Mouse (Mus musculus): Measurements from ENCODE around the gene Fam71e2. TPM values are rescaled to one million over a fixed set of nuclear protein-coding genes. Genes with fewer than 3 reads are reported as not detected.

The Fam71e2 gene
- polyA plus RNA-seq, 1 experiment from 2014 or later = not detected

GRCm38 (mm10) chr7:4731090-4731489 lies 40.0 kb downstream of the Fam71e2 start:
- Histone ChIP-seq H3K4me1 (ENCODE audit: control insufficient read depth, insufficient read depth, low read length) (no peaks in the 10 kb centered on the region), H3K27ac (ENCODE audit: low read length) (no peak overlapping the region), H3K9ac (ENCODE audit: low read depth, low read length) (no peak overlapping the region), H3K9me3 (replicated peaks; ENCODE audit: control insufficient read depth, low read length, poor library complexity, severe bottlenecking) (no peaks in the 10 kb centered on the region), H3K27me3 (ENCODE audit: control insufficient read depth, insufficient read depth, low read depth, low read length) (no peaks in the 10 kb centered on the region), H3K36me3 (ENCODE audit: control insufficient read depth, insufficient read depth, low read length) (no peaks in the 10 kb centered on the region), H3K4me3 (ENCODE audit: low read depth, low read length) (no peak overlapping the region), H3K4me2 (ENCODE audit: low read length) (no peak overlapping the region)
- no peak for ATAC-seq
- WGBS = 85% methylated on average over 5 of the region's 5 CpGs

- no peaks in the 10 kb centered on the region for H3K9me3 ChIP-seq (replicated peaks; ENCODE audit: control insufficient read depth, low read length, poor library complexity, severe bottlenecking)
- no peak for ATAC-seq
- H3K4me1 ChIP-seq (ENCODE audit: control insufficient read depth, insufficient read depth, low read length) = no peaks in the 10 kb centered on the region
- H3K27ac ChIP-seq (ENCODE audit: low read length) = no peak within 1 kb of the TSS
- H3K36me3 ChIP-seq (ENCODE audit: control insufficient read depth, insufficient read depth, low read length) = no peaks in the 10 kb centered on the region
- no peak within 1 kb of the TSS for H3K4me2 ChIP-seq (ENCODE audit: low read length)
- 83% methylated on average over 7 of the region's 7 CpGs for WGBS
- no peak within 1 kb of the TSS for H3K9ac ChIP-seq (ENCODE audit: low read depth, low read length)
- no peaks in the 10 kb centered on the region for H3K27me3 ChIP-seq (ENCODE audit: control insufficient read depth, insufficient read depth, low read depth, low read length)
- H3K4me3 ChIP-seq (ENCODE audit: low read depth, low read length) = no peak within 1 kb of the TSS
These were observed 45.9 kb downstream of the Fam71e2 start, which contains the start of gene Tmem150b for GRCm38 (mm10) chr7:4725169-4725568. Gene Tmem150b (minus strand): TSS chr7:4725249.

GRCm38 (mm10) chr7:4724359-4724758 lies 46.7 kb downstream of the Fam71e2 start:
- Histone ChIP-seq H3K9ac (ENCODE audit: low read depth, low read length) (no peak overlapping the region), H3K36me3 (ENCODE audit: control insufficient read depth, insufficient read depth, low read length) (no peaks in the 10 kb centered on the region), H3K27me3 (ENCODE audit: control insufficient read depth, insufficient read depth, low read depth, low read length) (no peaks in the 10 kb centered on the region), H3K4me1 (ENCODE audit: control insufficient read depth, insufficient read depth, low read length) (no peaks in the 10 kb centered on the region), H3K27ac (ENCODE audit: low read length) (no peak overlapping the region), H3K9me3 (replicated peaks; ENCODE audit: control insufficient read depth, low read length, poor library complexity, severe bottlenecking) (no peaks in the 10 kb centered on the region), H3K4me3 (ENCODE audit: low read depth, low read length) (no peak overlapping the region), H3K4me2 (ENCODE audit: low read length) (no peak overlapping the region)
- 85% methylated on average over 3 of the region's 3 CpGs for WGBS
- ATAC-seq = no peak

DNA sequence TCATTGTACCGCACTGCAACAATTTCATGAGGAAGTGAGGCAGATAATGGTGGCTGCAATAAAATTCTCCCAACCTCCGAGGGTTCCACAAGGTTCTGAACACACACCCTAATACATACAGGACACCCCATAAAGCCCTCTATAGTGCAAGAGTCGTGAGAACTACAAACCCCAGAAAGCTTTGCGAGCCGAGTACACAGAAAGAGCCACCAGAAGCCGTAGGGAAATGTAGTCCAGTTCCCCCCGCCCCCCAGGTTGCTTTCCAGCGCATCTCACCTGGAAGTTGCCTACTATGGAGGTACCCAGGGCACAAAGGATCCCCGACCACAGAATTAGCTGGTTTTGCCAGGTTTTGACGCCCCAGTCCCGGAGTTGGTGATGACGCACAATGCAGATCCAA lies 47.6 kb downstream of the Fam71e2 start:
- H3K4me3 ChIP-seq (ENCODE audit: low read depth, low read length) = peak overlapping the region; percentile 32
- 38% methylated on average over 12 of the region's 12 CpGs for WGBS
- no peak overlapping the region for H3K27ac ChIP-seq (ENCODE audit: low read length)
- H3K4me1 ChIP-seq (ENCODE audit: control insufficient read depth, insufficient read depth, low read length) = no peaks in the 10 kb centered on the region
- H3K9me3 ChIP-seq (replicated peaks; ENCODE audit: control insufficient read depth, low read length, poor library complexity, severe bottlenecking) = no peaks in the 10 kb centered on the region
- ATAC-seq = peak; percentile 81
- H3K36me3 ChIP-seq (ENCODE audit: control insufficient read depth, insufficient read depth, low read length) = no peaks in the 10 kb centered on the region
- H3K27me3 ChIP-seq (ENCODE audit: control insufficient read depth, insufficient read depth, low read depth, low read length) = no peaks in the 10 kb centered on the region
- H3K9ac ChIP-seq (ENCODE audit: low read depth, low read length) = no peak overlapping the region
- peak overlapping the region; percentile 65 for H3K4me2 ChIP-seq (ENCODE audit: low read length)

- Histone ChIP-seq H3K9ac (ENCODE audit: low read depth, low read length) (no peak overlapping the region), H3K4me3 (ENCODE audit: low read depth, low read length) (no peak overlapping the region), H3K4me1 (ENCODE audit: control insufficient read depth, insufficient read depth, low read length) (no peaks in the 10 kb centered on the region), H3K9me3 (replicated peaks; ENCODE audit: control insufficient read depth, low read length, poor library complexity, severe bottlenecking) (no peaks in the 10 kb centered on the region), H3K36me3 (ENCODE audit: control insufficient read depth, insufficient read depth, low read length) (peaks cover 17% of the 10 kb centered on the region), H3K27me3 (ENCODE audit: control insufficient read depth, insufficient read depth, low read depth, low read length) (no peaks in the 10 kb centered on the region), H3K4me2 (ENCODE audit: low read length) (no peak overlapping the region), H3K27ac (ENCODE audit: low read length) (no peak overlapping the region)
- WGBS = 96% methylated on average over 3 of the region's 3 CpGs
- no peak for ATAC-seq
These were observed 51.8 kb downstream of the Fam71e2 start for GRCm38 (mm10) chr7:4719276-4719675.

GRCm38 (mm10) chr7:4716955-4717354 lies 54.1 kb downstream of the Fam71e2 start:
- Histone ChIP-seq H3K9ac (ENCODE audit: low read depth, low read length) (no peak overlapping the region), H3K27ac (ENCODE audit: low read length) (no peak overlapping the region), H3K4me2 (ENCODE audit: low read length) (no peak overlapping the region), H3K4me3 (ENCODE audit: low read depth, low read length) (no peak overlapping the region), H3K9me3 (replicated peaks; ENCODE audit: control insufficient read depth, low read length, poor library complexity, severe bottlenecking) (no peaks in the 10 kb centered on the region), H3K27me3 (ENCODE audit: control insufficient read depth, insufficient read depth, low read depth, low read length) (no peaks in the 10 kb centered on the region), H3K36me3 (ENCODE audit: control insufficient read depth, insufficient read depth, low read length) (peaks cover 36% of the 10 kb centered on the region), H3K4me1 (ENCODE audit: control insufficient read depth, insufficient read depth, low read length) (no peaks in the 10 kb centered on the region)
- no peak for ATAC-seq
- WGBS = 82% methylated on average over 6 of the region's 6 CpGs

DNA sequence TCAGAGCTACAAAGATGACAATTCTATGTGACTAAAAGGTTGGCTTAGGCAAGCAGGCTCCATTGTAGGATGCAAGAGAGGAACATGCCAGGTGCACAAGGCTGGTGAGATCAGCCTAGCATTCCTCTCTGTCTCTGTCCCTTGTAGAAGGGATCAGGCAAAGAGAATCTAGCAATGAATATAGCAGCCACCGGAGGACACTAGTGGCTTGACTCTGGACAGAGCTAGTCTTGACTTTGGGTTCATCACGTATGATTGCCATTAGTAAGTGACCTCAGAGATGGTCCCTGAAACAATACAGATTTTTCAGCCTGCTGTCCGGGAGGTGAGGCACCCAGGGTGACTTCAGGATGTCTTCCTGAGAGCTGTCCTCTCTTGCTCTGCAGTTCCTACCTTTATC lies 58.5 kb downstream of the Fam71e2 start:
- H3K9ac ChIP-seq (ENCODE audit: low read depth, low read length) = no peak overlapping the region
- H3K4me3 ChIP-seq (ENCODE audit: low read depth, low read length) = no peak overlapping the region
- 89% methylated on average over 3 of the region's 3 CpGs for WGBS

GRCm38 (mm10) chr7:4705098-4705497 lies 66.0 kb downstream of the Fam71e2 start:
- Histone ChIP-seq H3K27ac (ENCODE audit: low read length) (no peak overlapping the region), H3K4me3 (ENCODE audit: low read depth, low read length) (no peak overlapping the region), H3K36me3 (ENCODE audit: control insufficient read depth, insufficient read depth, low read length) (peaks cover 33% of the 10 kb centered on the region), H3K9me3 (replicated peaks; ENCODE audit: control insufficient read depth, low read length, poor library complexity, severe bottlenecking) (no peaks in the 10 kb centered on the region), H3K27me3 (ENCODE audit: control insufficient read depth, insufficient read depth, low read depth, low read length) (no peaks in the 10 kb centered on the region), H3K9ac (ENCODE audit: low read depth, low read length) (no peak overlapping the region), H3K4me2 (ENCODE audit: low read length) (no peak overlapping the region), H3K4me1 (ENCODE audit: control insufficient read depth, insufficient read depth, low read length) (no peaks in the 10 kb centered on the region)
- 31% methylated on average over 18 of the region's 18 CpGs for WGBS
- no peak for ATAC-seq

More for the DNA sequence above, 58.5 kb downstream of the Fam71e2 start:
- H3K4me1 ChIP-seq (ENCODE audit: control insufficient read depth, insufficient read depth, low read length) = no peaks in the 10 kb centered on the region
- H3K36me3 ChIP-seq (ENCODE audit: control insufficient read depth, insufficient read depth, low read length) = peaks cover 63% of the 10 kb centered on the region
- no peaks in the 10 kb centered on the region for H3K27me3 ChIP-seq (ENCODE audit: control insufficient read depth, insufficient read depth, low read depth, low read length)
- no peak overlapping the region for H3K27ac ChIP-seq (ENCODE audit: low read length)
- no peaks in the 10 kb centered on the region for H3K9me3 ChIP-seq (replicated peaks; ENCODE audit: control insufficient read depth, low read length, poor library complexity, severe bottlenecking)
- ATAC-seq = no peak
- no peak overlapping the region for H3K4me2 ChIP-seq (ENCODE audit: low read length)
